Comparison of ENCODE assay signal across 8 mouse cellular contexts in the genomic region with DNA sequence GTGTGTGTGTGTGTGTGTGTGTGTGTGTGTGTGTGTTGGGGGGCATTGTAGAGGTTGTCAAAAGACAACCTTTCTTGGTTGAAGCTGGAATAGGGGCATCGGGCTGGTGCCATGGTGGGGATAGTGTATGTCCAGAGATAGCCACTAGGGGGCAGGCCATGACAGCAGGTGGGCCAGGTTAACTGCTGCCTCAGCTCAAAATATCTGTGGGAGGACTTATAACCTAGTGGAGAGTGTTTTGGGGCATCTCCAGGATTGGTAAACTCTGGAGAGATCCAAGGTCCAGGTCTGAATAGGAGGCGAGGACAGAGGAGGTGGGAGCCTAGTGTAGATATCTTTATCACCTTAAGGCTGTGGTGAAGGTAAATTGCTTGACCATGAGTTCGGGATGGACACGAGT.
A peak's percentile ranks its signal among the peaks of the same experiment; 100 is the strongest.
DNase-seq lines count a peak whose midpoint lies in the region; ATAC-seq and TF ChIP-seq lines count a peak whose summit lies in the region.

No protein-coding gene starts in this region.

- H3K4me3 ChIP-seq in embryonic facial prominence, embryonic 11.5 days (ENCODE audit: low read depth, low read length), result no peak overlapping the region
- no peak overlapping the region for H3K4me3 ChIP-seq in heart, embryonic 15.5 days
- H3K4me3 ChIP-seq in liver, embryonic 14.5 days (ENCODE audit: insufficient read depth in 1 of 2, low read depth in 2 of 2, low read length in 2 of 2), result no peak overlapping the region
- no peak overlapping the region for H3K4me3 ChIP-seq in neural tube, embryonic 14.5 days (ENCODE audit: low read depth, low read length)

- peak; percentile 82 for TF ChIP-seq CTCF in liver, embryonic 14.5 days (IDR thresholded peaks at IDR 0.05; ENCODE audit: low read depth)

- 0 out of 2 replicates have a peak, but pooled peaks have one; percentile 44 for ATAC-seq in embryonic facial prominence, embryonic 11.5 days (replicated peaks; ENCODE audit: insufficient number of reproducible peaks, low FRiP score, low TSS enrichment, low read depth)
- ATAC-seq in heart, embryonic 15.5 days (replicated peaks; ENCODE audit: insufficient number of reproducible peaks, insufficient read depth, low FRiP score, low read depth), result peak; percentile 16; the same call in 1 of the 2 replicates
- ATAC-seq in liver, embryonic 14.5 days (ENCODE audit: insufficient read depth), result no peak; the same call in 1 of the 2 replicates
- peak; percentile 54; the same call in 1 of the 2 replicates for ATAC-seq in neural tube, embryonic 14.5 days (ENCODE audit: low read depth)

- DNase-seq in 3T3-L1 (ENCODE audit: low read depth, low spot score), result peak; percentile 44
- DNase-seq in adrenal gland, postnatal 25 days, result peak; percentile 81
- DNase-seq in embryonic facial prominence, embryonic 11.5 days (ENCODE audit: low spot score), result peak; percentile 76
- peak; percentile 83 to 85 for DNase-seq in kidney, postnatal 4 days
- no peak for DNase-seq in liver, embryonic 14.5 days (ENCODE audit: low read depth in 3 of 3, low spot score in 3 of 3)
- DNase-seq in thymus, postnatal 25 days, result peak; percentile 32

- no peaks in the 10 kb centered on the region for H3K9me3 ChIP-seq in embryonic facial prominence, embryonic 11.5 days (replicated peaks; ENCODE audit: control insufficient read depth, low read length)
- no peaks in the 10 kb centered on the region for H3K9me3 ChIP-seq in heart, embryonic 15.5 days (replicated peaks)
- H3K9me3 ChIP-seq in liver, embryonic 14.5 days (ENCODE audit: control insufficient read depth, low read length), result no peaks in the 10 kb centered on the region
- no peaks in the 10 kb centered on the region for H3K9me3 ChIP-seq in neural tube, embryonic 14.5 days (ENCODE audit: control insufficient read depth, low read length)

- TF ChIP-seq EP300 in liver, embryonic 14.5 days (IDR thresholded peaks at IDR 0.05; ENCODE audit: low read depth), result no peak

- H3K36me3 ChIP-seq in embryonic facial prominence, embryonic 11.5 days (replicated peaks; ENCODE audit: control insufficient read depth, insufficient read depth, low read depth, low read length), result no peaks in the 10 kb centered on the region
- H3K36me3 ChIP-seq in heart, embryonic 15.5 days, result no peaks in the 10 kb centered on the region
- no peaks in the 10 kb centered on the region for H3K36me3 ChIP-seq in liver, embryonic 14.5 days (replicated peaks; ENCODE audit: control insufficient read depth, insufficient read depth, low read depth)
- H3K36me3 ChIP-seq in neural tube, embryonic 14.5 days (ENCODE audit: control insufficient read depth, insufficient read depth, low read length), result no peaks in the 10 kb centered on the region

- no peaks in the 10 kb centered on the region for H3K27me3 ChIP-seq in embryonic facial prominence, embryonic 11.5 days (ENCODE audit: control insufficient read depth, insufficient read depth, low read length)
- no peaks in the 10 kb centered on the region for H3K27me3 ChIP-seq in heart, embryonic 15.5 days
- H3K27me3 ChIP-seq in liver, embryonic 14.5 days (ENCODE audit: control insufficient read depth, insufficient read depth, low read length), result no peaks in the 10 kb centered on the region
- no peaks in the 10 kb centered on the region; the same call in 1 of the 2 replicates for H3K27me3 ChIP-seq in neural tube, embryonic 14.5 days (ENCODE audit: control insufficient read depth, insufficient read depth, low read length)

- WGBS in embryonic facial prominence, embryonic 11.5 days, result 62% methylated on average over 4 of the region's 4 CpGs
- 53% methylated on average over 4 of the region's 4 CpGs for WGBS in heart, embryonic 15.5 days
- WGBS in liver, embryonic 14.5 days (ENCODE audit: insufficient replicate concordance), result 46% methylated on average over 4 of the region's 4 CpGs
- WGBS in neural tube, embryonic 14.5 days, result 63% methylated on average over 4 of the region's 4 CpGs

- H3K9ac ChIP-seq in embryonic facial prominence, embryonic 11.5 days (replicated peaks; ENCODE audit: low read length), result no peak overlapping the region
- H3K9ac ChIP-seq in heart, embryonic 15.5 days, result no peak overlapping the region
- H3K9ac ChIP-seq in liver, embryonic 14.5 days (replicated peaks), result no peak overlapping the region
- no peak overlapping the region for H3K9ac ChIP-seq in neural tube, embryonic 14.5 days (replicated peaks; ENCODE audit: low read depth, low read length)

- H3K4me1 ChIP-seq in embryonic facial prominence, embryonic 11.5 days (ENCODE audit: control insufficient read depth, insufficient read depth, low read length), result no peaks in the 10 kb centered on the region
- no peaks in the 10 kb centered on the region; the same call in 1 of the 2 replicates for H3K4me1 ChIP-seq in heart, embryonic 15.5 days (replicated peaks)
- H3K4me1 ChIP-seq in liver, embryonic 14.5 days (replicated peaks; ENCODE audit: control insufficient read depth in 2 of 2, insufficient read depth in 2 of 2, low read length in 1 of 2), result no peaks in the 10 kb centered on the region
- no peaks in the 10 kb centered on the region for H3K4me1 ChIP-seq in neural tube, embryonic 14.5 days (ENCODE audit: control insufficient read depth, insufficient read depth, low read length)

- H3K27ac ChIP-seq in embryonic facial prominence, embryonic 11.5 days (replicated peaks; ENCODE audit: low read depth, low read length), result no peak overlapping the region
- no peak overlapping the region for H3K27ac ChIP-seq in heart, embryonic 15.5 days
- H3K27ac ChIP-seq in liver, embryonic 14.5 days, result no peak overlapping the region
- H3K27ac ChIP-seq in neural tube, embryonic 14.5 days (ENCODE audit: low read depth, low read length), result no peak overlapping the region

- H3K4me2 ChIP-seq in embryonic facial prominence, embryonic 11.5 days (ENCODE audit: low read depth, low read length), result no peak overlapping the region
- H3K4me2 ChIP-seq in heart, embryonic 15.5 days, result no peak overlapping the region
- H3K4me2 ChIP-seq in liver, embryonic 14.5 days (ENCODE audit: low read depth), result no peak overlapping the region
- no peak overlapping the region for H3K4me2 ChIP-seq in neural tube, embryonic 14.5 days (ENCODE audit: low read depth, low read length)

Comparison
In these comparisons a context has a peak if more than half of its experiments do, and no peak if none do; other contexts are left out.
1. DNase-seq: peak in 3T3-L1 (single experiment), adrenal gland, postnatal 25 days (single experiment), embryonic facial prominence, embryonic 11.5 days (single experiment), kidney, postnatal 4 days (2 of 2) and thymus, postnatal 25 days (single experiment); none in liver, embryonic 14.5 days (0 of 3).